Mouse (Mus musculus): ENCODE results near the gene Gm21988. TPM values are rescaled to one million over a fixed set of nuclear protein-coding genes. Genes with fewer than 3 reads are reported as not detected.

Gm21988 gene
- polyA plus RNA-seq, 1 experiment = 14.8 TPM

DNA sequence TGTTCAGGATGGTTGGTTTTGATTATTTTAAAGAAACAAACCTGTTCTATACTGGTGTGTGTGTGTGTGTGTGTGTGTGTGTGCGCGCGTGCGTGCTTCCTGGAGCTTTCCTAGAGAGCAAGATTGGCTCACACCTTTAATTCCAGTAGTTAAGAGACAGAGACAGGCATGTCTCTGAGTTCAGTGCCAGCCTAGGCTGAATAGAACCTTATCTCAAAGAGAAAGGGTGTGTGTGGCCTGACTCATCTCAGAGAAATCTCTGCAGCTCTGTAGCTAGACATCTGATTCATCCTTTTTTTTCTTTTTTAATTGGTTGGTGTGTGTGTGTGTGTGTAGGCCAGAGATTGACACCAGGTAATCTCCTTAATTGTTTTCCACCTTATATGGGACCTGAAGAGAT is 19.4 kb upstream of the Gm21988 start:
- DNase-seq (ENCODE audit: low read depth) = no peak
- no peak for TF ChIP-seq CTCF (IDR thresholded peaks at IDR 0.05; ENCODE audit: borderline replicate concordance, extremely low read depth, insufficient read depth, insufficient read length)

DNA sequence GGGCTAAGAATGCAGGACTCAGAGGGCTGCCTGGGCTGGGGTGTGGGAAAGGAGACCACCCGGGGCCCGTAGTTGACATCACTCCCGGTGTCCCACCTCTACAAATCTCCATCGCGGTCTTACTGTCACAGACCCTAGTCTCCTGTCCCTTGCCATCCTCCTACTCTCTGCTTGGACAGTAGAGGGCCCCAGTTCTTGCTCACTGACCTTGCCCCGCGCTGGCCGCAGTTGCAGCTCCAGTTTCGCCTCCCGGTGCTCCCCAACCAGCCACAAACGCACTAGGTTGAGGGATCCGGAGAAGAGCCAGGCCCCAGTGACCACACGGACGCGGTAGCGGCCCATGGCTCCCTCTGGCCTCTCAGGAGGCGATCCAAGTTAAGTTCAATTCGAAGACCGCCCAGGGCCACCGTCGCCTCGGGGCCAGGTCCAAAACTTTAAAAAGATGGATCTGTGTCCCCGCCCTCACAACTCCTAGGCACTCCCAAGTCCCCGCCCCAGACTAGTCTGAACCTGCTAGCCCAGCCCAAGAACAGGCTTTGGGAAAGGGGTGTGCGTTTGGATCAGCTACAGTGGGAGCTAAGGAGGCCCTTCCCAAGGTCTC is 15.4 kb upstream of the Gm21988 start, which contains the start of gene Alox12:
Alox12 (minus strand) TSS at position 423 of the 601 bp plus-strand sequence.
- TF ChIP-seq CTCF (IDR thresholded peaks at IDR 0.05; ENCODE audit: borderline replicate concordance, extremely low read depth, insufficient read depth, insufficient read length) (peak; percentile 29; the same call in 1 of the 2 replicates), POLR2A (IDR thresholded peaks at IDR 0.05; ENCODE audit: borderline replicate concordance, extremely low read depth, insufficient read depth, insufficient read length, poor library complexity, severe bottlenecking) (no peak)
- DNase-seq (ENCODE audit: low read depth) = no peak

DNA sequence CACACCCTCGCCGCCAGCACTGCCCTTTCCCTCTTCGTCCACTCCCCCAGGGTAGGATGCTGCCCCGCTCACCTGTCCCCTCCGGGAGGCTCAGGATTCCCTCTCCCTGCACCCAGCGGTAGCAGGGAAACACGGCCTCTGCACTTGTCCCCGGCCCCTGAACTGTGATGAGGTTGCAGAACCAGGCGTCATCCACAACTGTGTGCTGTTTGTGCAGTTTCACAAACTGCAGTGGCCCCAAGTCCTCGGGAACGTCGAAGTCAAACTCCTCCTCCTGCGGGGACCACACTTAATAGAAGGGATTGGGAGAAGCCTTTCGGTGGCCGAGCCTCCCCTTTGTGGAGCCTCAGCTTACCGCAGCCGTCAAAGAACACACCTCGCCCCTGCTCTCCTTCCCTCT is 14.7 kb upstream of the Gm21988 start:
- DNase-seq (ENCODE audit: low read depth) = no peak
- no peak for TF ChIP-seq POLR2A (IDR thresholded peaks at IDR 0.05; ENCODE audit: borderline replicate concordance, extremely low read depth, insufficient read depth, insufficient read length, poor library complexity, severe bottlenecking)
- no peak for TF ChIP-seq CTCF (IDR thresholded peaks at IDR 0.05; ENCODE audit: borderline replicate concordance, extremely low read depth, insufficient read depth, insufficient read length)

DNA sequence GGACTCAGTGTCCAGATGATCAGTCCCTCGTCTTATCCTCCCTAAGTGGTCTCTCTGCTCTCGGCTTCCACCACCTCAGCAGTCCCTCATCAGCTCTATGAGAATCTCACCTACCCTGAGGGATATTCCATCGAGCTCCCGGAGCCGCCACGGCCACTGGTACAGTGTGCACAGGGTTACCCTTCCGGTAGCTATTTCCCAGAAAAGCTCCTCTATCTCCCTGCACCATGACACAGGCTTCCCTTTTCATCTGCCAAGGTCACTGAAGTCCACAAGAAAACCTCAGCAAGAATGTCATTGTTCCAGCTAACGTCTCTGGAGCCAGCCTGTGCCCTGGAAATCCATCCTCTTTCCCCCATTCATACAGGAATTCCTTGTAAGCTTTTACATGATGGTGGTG is 12.2 kb upstream of the Gm21988 start:
- TF ChIP-seq POLR2A (IDR thresholded peaks at IDR 0.05; ENCODE audit: borderline replicate concordance, extremely low read depth, insufficient read depth, insufficient read length, poor library complexity, severe bottlenecking) = no peak
- TF ChIP-seq CTCF (IDR thresholded peaks at IDR 0.05; ENCODE audit: borderline replicate concordance, extremely low read depth, insufficient read depth, insufficient read length) = no peak
- DNase-seq (ENCODE audit: low read depth) = no peak

DNA sequence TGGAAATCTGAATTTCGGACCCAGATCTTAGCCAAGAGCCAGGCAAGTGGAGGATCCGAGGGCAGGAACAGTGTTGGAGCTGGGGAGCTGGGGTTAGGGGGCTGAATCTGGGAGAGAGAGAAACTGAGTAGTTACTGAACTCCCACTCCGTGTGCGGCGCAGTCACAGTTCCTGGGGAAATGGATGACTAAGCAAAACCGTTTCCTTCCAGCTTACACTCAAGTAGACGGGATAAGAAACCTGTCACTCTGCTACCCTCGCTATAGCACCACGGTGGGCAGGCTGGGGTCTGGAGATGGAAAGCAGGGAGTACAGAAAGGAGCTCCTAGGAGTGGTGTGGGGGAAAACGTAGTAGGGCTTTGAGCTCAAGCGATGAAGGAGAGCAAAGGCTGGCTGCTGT is 10.5 kb upstream of the Gm21988 start:
- TF ChIP-seq POLR2A (IDR thresholded peaks at IDR 0.05; ENCODE audit: borderline replicate concordance, extremely low read depth, insufficient read depth, insufficient read length, poor library complexity, severe bottlenecking) (no peak), CTCF (IDR thresholded peaks at IDR 0.05; ENCODE audit: borderline replicate concordance, extremely low read depth, insufficient read depth, insufficient read length) (no peak)
- no peak for DNase-seq (ENCODE audit: low read depth)

- TF ChIP-seq CTCF (IDR thresholded peaks at IDR 0.05; ENCODE audit: borderline replicate concordance, extremely low read depth, insufficient read depth, insufficient read length) (peak; percentile 70; the same call in 1 of the 2 replicates), POLR2A (IDR thresholded peaks at IDR 0.05; ENCODE audit: borderline replicate concordance, extremely low read depth, insufficient read depth, insufficient read length, poor library complexity, severe bottlenecking) (no peak)
- DNase-seq (ENCODE audit: low read depth) = peak; percentile 53
Measured at GRCm38 (mm10) chr11:70247136-70247845, 7.7 kb upstream of the Gm21988 start.

DNA sequence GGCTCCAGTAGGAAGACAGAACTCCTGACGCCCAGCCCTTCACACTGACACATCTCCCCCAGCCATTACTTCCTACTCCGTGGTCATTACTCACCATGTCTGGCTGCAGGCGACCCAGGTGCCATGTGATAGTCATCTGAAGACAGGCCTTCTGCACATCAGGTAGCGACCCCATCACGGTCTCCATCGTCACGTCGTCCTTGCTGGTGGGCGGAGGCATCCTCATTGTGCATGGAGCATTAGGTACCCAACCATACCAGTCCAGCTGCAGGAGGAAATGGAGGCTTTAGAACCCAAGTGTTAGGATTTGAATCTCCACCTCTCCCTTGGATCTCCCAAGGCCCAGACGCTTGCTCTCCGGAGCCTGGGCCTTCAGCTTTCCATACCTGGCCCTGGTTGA is 3.0 kb upstream of the Gm21988 start:
- DNase-seq (ENCODE audit: low read depth) = no peak
- TF ChIP-seq CTCF (IDR thresholded peaks at IDR 0.05; ENCODE audit: borderline replicate concordance, extremely low read depth, insufficient read depth, insufficient read length) = no peak
- TF ChIP-seq POLR2A (IDR thresholded peaks at IDR 0.05; ENCODE audit: borderline replicate concordance, extremely low read depth, insufficient read depth, insufficient read length, poor library complexity, severe bottlenecking) = no peak

- no peak for TF ChIP-seq CTCF (IDR thresholded peaks at IDR 0.05; ENCODE audit: borderline replicate concordance, extremely low read depth, insufficient read depth, insufficient read length)
- no peak for TF ChIP-seq POLR2A (IDR thresholded peaks at IDR 0.05; ENCODE audit: borderline replicate concordance, extremely low read depth, insufficient read depth, insufficient read length, poor library complexity, severe bottlenecking)
Measured at GRCm38 (mm10) chr11:70238591-70239440, 814 bp downstream of the Gm21988 start.

GRCm38 (mm10) chr11:70237457-70238167 is 2.0 kb downstream of the Gm21988 start, which contains the start of gene 0610010K14Rik:
TSS of gene 0610010K14Rik (minus strand) at chr11:70237914.
- DNase-seq (ENCODE audit: low read depth) = peak; percentile 99
- TF ChIP-seq CTCF (IDR thresholded peaks at IDR 0.05; ENCODE audit: borderline replicate concordance, extremely low read depth, insufficient read depth, insufficient read length) = peak; percentile 55; the same call in 1 of the 2 replicates
- peak; percentile 82; the same call in 1 of the 2 replicates for TF ChIP-seq POLR2A (IDR thresholded peaks at IDR 0.05; ENCODE audit: borderline replicate concordance, extremely low read depth, insufficient read depth, insufficient read length, poor library complexity, severe bottlenecking)

More at GRCm38 (mm10) chr11:70238591-70239440, 814 bp downstream of the Gm21988 start:
- no peak for DNase-seq (ENCODE audit: low read depth)

DNA sequence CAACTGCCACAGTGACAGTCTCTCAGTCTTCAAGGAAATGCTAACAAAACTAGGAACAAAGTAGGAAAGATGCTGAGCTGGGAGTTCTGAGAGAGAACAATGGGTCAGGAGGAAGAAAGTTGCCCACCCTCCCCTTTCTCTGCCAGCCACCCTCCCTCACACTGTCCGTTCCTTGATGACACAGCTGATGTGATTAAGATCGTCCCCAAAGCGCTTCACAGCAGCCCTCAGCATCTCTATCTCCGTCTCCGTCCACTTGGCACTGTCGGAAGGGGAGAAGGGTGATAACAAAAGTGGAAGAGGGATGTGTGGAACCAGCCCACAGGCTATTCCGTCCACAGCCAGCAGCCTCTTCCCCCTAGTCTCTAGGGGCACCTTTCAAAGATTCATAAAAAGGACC is 2.9 kb downstream of the Gm21988 start:
- no peak for TF ChIP-seq CTCF (IDR thresholded peaks at IDR 0.05; ENCODE audit: borderline replicate concordance, extremely low read depth, insufficient read depth, insufficient read length)
- TF ChIP-seq POLR2A (IDR thresholded peaks at IDR 0.05; ENCODE audit: borderline replicate concordance, extremely low read depth, insufficient read depth, insufficient read length, poor library complexity, severe bottlenecking) = no peak
- no peak for DNase-seq (ENCODE audit: low read depth)
